Mouse (Mus musculus) testis, adult 2 months (tissue): ENCODE results near the gene Tbc1d23.

Source experiments
- CTCF ChIP-seq: fragments of 200-500 bp; IDR thresholded peaks from 2 replicates; pipeline ENCODE4 v1.5.1; 2012; ENCODE audit warnings: low read depth, mild to moderate bottlenecking, inconsistent platforms, low read length, moderate library complexity; ENCODE audit not compliant: control insufficient read depth, insufficient read depth, insufficient replicate concordance
- POLR2A ChIP-seq: fragments of 200-500 bp; IDR thresholded peaks from 2 replicates; pipeline ENCODE4 v1.6.1; 2012; ENCODE audit warnings: low read depth, mild to moderate bottlenecking, inconsistent platforms, low read length, moderate library complexity; ENCODE audit not compliant: control insufficient read depth

GRCm38 (mm10) chr16:57177254-57177653, 54.0 kb downstream of the Tbc1d23 start:
- TF ChIP-seq CTCF (no peak), POLR2A (no peak)
